Mouse (Mus musculus) heart, postnatal 0 days (tissue): ENCODE data around the gene Pappa.

ENCODE experiments used
- CTCF ChIP-seq: IDR thresholded peaks from 2 replicates; pipeline ENCODE4 v1.5.1; 2016; ENCODE audit warnings: antibody characterized with exemption, control low read depth, low read depth
- EP300 ChIP-seq: IDR thresholded peaks from 2 replicates; pipeline ENCODE4 v1.6.1; 2016; ENCODE audit warnings: antibody characterized with exemption, low read depth

DNA sequence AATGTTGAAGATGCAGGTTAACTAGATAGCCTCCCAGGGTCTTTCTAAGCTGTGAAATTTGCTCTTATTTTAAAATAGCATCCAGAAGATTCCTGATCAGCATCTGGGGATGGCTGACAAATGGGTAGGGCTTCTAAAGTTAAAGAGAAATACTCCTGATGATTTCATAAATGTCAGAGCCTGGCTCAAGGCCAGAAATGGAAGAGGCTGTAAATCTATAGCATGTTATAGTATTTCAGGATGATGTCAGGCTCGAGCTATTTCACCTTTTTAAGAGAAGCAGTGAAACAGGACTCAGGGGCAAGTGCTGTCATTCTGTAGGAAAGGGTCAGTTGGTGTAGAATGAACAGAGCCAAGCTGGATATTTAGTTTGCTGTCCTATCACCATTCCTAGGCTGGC is 54.2 kb downstream of the Pappa start:
- TF ChIP-seq CTCF (no peak), EP300 (no peak)
